Mouse (Mus musculus) MEL (cell line): ENCODE results near the gene Manf. TPM values are rescaled to one million over a fixed set of nuclear protein-coding genes. Genes with fewer than 3 reads are reported as not detected.
A peak's percentile ranks its signal among the peaks of the same experiment; 100 is the strongest.

Experiments used
- DNase-seq: peaks from one replicate; pipeline ENCODE4 v3.0.0; 2011; ENCODE audit warnings: low read depth, low spot score
- H3K27ac ChIP-seq: 2 replicates; pipeline ENCODE4 v1.5.1; 2012; ENCODE audit warnings: low read depth, mild to moderate bottlenecking, control low read depth, low read length, moderate library complexity; ENCODE audit not compliant: control insufficient read depth
- H3K27me3 ChIP-seq, 2 experiments: fragments of 150-350 bp in 1 of 2; sonication (generic) in 1 of 2; 2 replicates each; pipeline ENCODE4 v1.6.1; 2012; ENCODE audit warnings: low read length in 2 of 2, mild to moderate bottlenecking in 2 of 2, improper control_type of control experiment in 1 of 2, moderate library complexity in 1 of 2; ENCODE audit not compliant: insufficient read depth in 2 of 2, control insufficient read depth in 1 of 2
- H3K36me3 ChIP-seq, 2 experiments: 2 replicates each; pipeline ENCODE4 v1.6.1; 2012 to 2014; ENCODE audit warnings: low read length in 2 of 2, improper control_type of control experiment in 1 of 2, inconsistent platforms in 1 of 2, mild to moderate bottlenecking in 1 of 2; ENCODE audit not compliant: insufficient read depth in 2 of 2, control insufficient read depth in 1 of 2
- H3K4me1 ChIP-seq, 2 experiments: fragments of 150-350 bp in 1 of 2; sonication (generic) in 1 of 2; 2 replicates each; pipeline ENCODE4 v1.6.1; 2012; ENCODE audit warnings: low read length in 2 of 2, improper control_type of control experiment in 1 of 2, mild to moderate bottlenecking in 1 of 2; ENCODE audit not compliant: insufficient read depth in 2 of 2, control insufficient read depth in 1 of 2
- H3K4me3 ChIP-seq, 2 experiments: fragments of 150-350 bp in 1 of 2; sonication (generic) in 1 of 2; 2 replicates each; pipeline ENCODE4 v1.5.1; 2012; ENCODE audit warnings: low read depth in 2 of 2, low read length in 2 of 2, mild to moderate bottlenecking in 2 of 2, moderate library complexity in 2 of 2, control low read depth in 1 of 2, improper control_type of control experiment in 1 of 2; ENCODE audit not compliant: control insufficient read depth in 1 of 2, insufficient read depth in 1 of 2
- H3K79me2 ChIP-seq: 2 replicates; pipeline ENCODE4 v1.6.1; 2012; ENCODE audit warnings: mild to moderate bottlenecking, low read length, moderate library complexity; ENCODE audit not compliant: control insufficient read depth, poor library complexity, insufficient read depth
- H3K9ac ChIP-seq: 2 replicates; pipeline ENCODE4 v1.6.1; 2012; ENCODE audit warnings: low read depth, mild to moderate bottlenecking, control low read depth, low read length, moderate library complexity; ENCODE audit not compliant: control insufficient read depth, poor library complexity, severe bottlenecking
- H3K9me3 ChIP-seq: fragments of 150-350 bp; sonication (generic); replicated peaks from 2 replicates; pipeline ENCODE4 v1.6.1; 2012; ENCODE audit warnings: mild to moderate bottlenecking, low read length, improper control_type of control experiment, moderate library complexity; ENCODE audit not compliant: insufficient read depth
- BHLHE40 ChIP-seq: IDR thresholded peaks from 2 replicates; pipeline ENCODE4 v1.6.1; 2012; ENCODE audit warnings: low read depth, mild to moderate bottlenecking, inconsistent platforms, low read length, improper control_type of control experiment, borderline replicate concordance
- ELF1 ChIP-seq: IDR thresholded peaks from 2 replicates; pipeline ENCODE4 v1.6.1; 2014; ENCODE audit warnings: low read depth, mild to moderate bottlenecking, inconsistent platforms, low read length, improper control_type of control experiment, moderate library complexity
- EP300 ChIP-seq, 2 experiments: IDR thresholded peaks; 2 replicates each; pipeline ENCODE4 v1.6.1; 2011; ENCODE audit warnings: improper control_type of control experiment in 2 of 2, low read length in 2 of 2, low read depth in 1 of 2, mild to moderate bottlenecking in 1 of 2
- ETS1 ChIP-seq: IDR thresholded peaks from 2 replicates; pipeline ENCODE4 v1.6.1; 2012; ENCODE audit warnings: low read depth, mild to moderate bottlenecking, inconsistent platforms, low read length, improper control_type of control experiment, moderate library complexity
- HCFC1 ChIP-seq: IDR thresholded peaks from 2 replicates; pipeline ENCODE4 v1.6.1; 2012; ENCODE audit warnings: low read depth, mild to moderate bottlenecking, inconsistent platforms, low read length, improper control_type of control experiment, moderate library complexity
- JUND ChIP-seq: IDR thresholded peaks from 2 replicates; pipeline ENCODE4 v1.6.1; 2011; ENCODE audit warnings: low read depth, mild to moderate bottlenecking, improper control_type of control experiment, low read length
- KAT2A ChIP-seq: conservative IDR thresholded peaks from 2 replicates; pipeline ENCODE4 v1.6.1; 2012; ENCODE audit warnings: low read depth, low read length, improper control_type of control experiment, inconsistent platforms
- MAFK ChIP-seq: IDR thresholded peaks from 2 replicates; pipeline ENCODE4 v1.6.1; 2011; ENCODE audit warnings: low read depth, mild to moderate bottlenecking, low read length, improper control_type of control experiment, borderline replicate concordance
- MEF2A ChIP-seq: IDR thresholded peaks from 2 replicates; pipeline ENCODE4 v1.6.1; 2014; ENCODE audit warnings: low read depth, mild to moderate bottlenecking, inconsistent platforms, low read length, improper control_type of control experiment; ENCODE audit not compliant: poor library complexity, insufficient replicate concordance, severe bottlenecking; ENCODE audit errors: extremely low read depth
- MXI1 ChIP-seq: IDR thresholded peaks from 2 replicates; pipeline ENCODE4 v1.6.1; 2011; ENCODE audit warnings: mild to moderate bottlenecking, low read depth, low read length, improper control_type of control experiment
- MYB ChIP-seq: IDR thresholded peaks from 2 replicates; pipeline ENCODE4 v1.6.1; 2011; ENCODE audit warnings: mild to moderate bottlenecking, low read depth, low read length, improper control_type of control experiment
- NELFE ChIP-seq: IDR thresholded peaks from 2 replicates; pipeline ENCODE4 v1.6.1; 2011; ENCODE audit warnings: low read depth, low read length, improper control_type of control experiment
- POLR2A ChIP-seq, 2 experiments: IDR thresholded peaks; 2 replicates each; pipeline ENCODE4 v1.6.1; 2011 to 2012; ENCODE audit warnings: low read length in 2 of 2, mild to moderate bottlenecking in 2 of 2, control low read depth in 1 of 2, improper control_type of control experiment in 1 of 2, low read depth in 1 of 2, moderate library complexity in 1 of 2; ENCODE audit not compliant: control insufficient read depth in 1 of 2, insufficient read depth in 1 of 2, poor library complexity in 1 of 2
- POLR2AphosphoS2 ChIP-seq: IDR thresholded peaks from 2 replicates; pipeline ENCODE4 v1.6.1; 2011; ENCODE audit warnings: low read length, improper control_type of control experiment
- RAD21 ChIP-seq: IDR thresholded peaks from 2 replicates; pipeline ENCODE4 v1.6.1; 2011; ENCODE audit warnings: mild to moderate bottlenecking, low read depth, low read length, improper control_type of control experiment
- SIN3A ChIP-seq: IDR thresholded peaks from 2 replicates; pipeline ENCODE4 v1.6.1; 2012; ENCODE audit warnings: low read length, improper control_type of control experiment, inconsistent platforms
- SMC3 ChIP-seq: IDR thresholded peaks from 2 replicates; pipeline ENCODE4 v1.6.1; 2011; ENCODE audit warnings: low read depth, low read length, improper control_type of control experiment
- TBP ChIP-seq: IDR thresholded peaks from 2 replicates; pipeline ENCODE4 v1.8.0; 2011; ENCODE audit warnings: low read depth, low read length, improper control_type of control experiment
- UBTF ChIP-seq: IDR thresholded peaks from 2 replicates; pipeline ENCODE4 v1.6.1; 2012; ENCODE audit warnings: low read depth, mild to moderate bottlenecking, inconsistent platforms, low read length, improper control_type of control experiment, moderate library complexity, borderline replicate concordance; ENCODE audit not compliant: insufficient read depth
- USF2 ChIP-seq, 2 experiments: IDR thresholded peaks; 2 replicates each; pipeline ENCODE4 v1.6.1; 2011 to 2012; ENCODE audit warnings: improper control_type of control experiment in 2 of 2, low read length in 2 of 2, borderline replicate concordance in 1 of 2, inconsistent platforms in 1 of 2, low read depth in 1 of 2, mild to moderate bottlenecking in 1 of 2; ENCODE audit not compliant: insufficient read depth in 1 of 2
- ZNF384 ChIP-seq: IDR thresholded peaks from 2 replicates; pipeline ENCODE4 v1.6.1; 2012; ENCODE audit warnings: low read depth, mild to moderate bottlenecking, inconsistent platforms, low read length, improper control_type of control experiment
- polyA plus RNA-seq, 2 experiments: library from polyadenylated mRNA; stranded (reverse) in 1 of 2; unstranded in 1 of 2; fragments of >175 nt in 1 of 2; fragments of >200 nt in 1 of 2; gene quantifications; 2 replicates each; pipeline versions ENCODE4 v1.2.1 to v1.2.4; 2012; ENCODE audit warnings: low replicate concordance in 2 of 2, low read depth in 1 of 2; ENCODE audit not compliant: insufficient read length in 2 of 2, insufficient read depth in 1 of 2, missing spikeins in 1 of 2
- total RNA-seq: library from RNA; depleted of rRNA; stranded (reverse); fragments of 300-350 nt; gene quantifications from 2 replicates; pipeline ENCODE4 v1.2.3, GENCODE M21; 2012

The Manf gene
- total and polyA plus RNA-seq, 3 experiments: 289 to 316 TPM; not detected in 1

DNA sequence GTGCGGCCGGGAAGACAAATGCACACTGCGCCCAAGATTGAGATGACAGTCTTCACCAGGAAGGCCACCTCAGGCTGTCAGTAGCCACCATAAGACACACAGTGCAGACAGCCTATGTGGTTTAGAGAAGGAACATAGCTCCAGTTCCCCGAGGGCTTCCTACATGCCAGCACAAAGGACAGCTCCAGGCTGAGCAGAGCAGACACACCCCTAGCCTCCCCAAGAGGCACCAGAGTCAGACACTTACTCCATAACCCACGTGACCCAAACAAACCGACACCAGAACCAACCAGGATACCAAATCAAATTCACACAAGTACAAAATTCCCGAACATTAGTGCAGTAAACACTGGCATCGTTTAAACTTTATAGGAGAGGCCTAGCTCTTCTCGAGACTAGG lies 2.5 kb downstream of the Manf start:
- Histone ChIP-seq H3K27me3 (no peaks in the 10 kb centered on the region), H3K79me2 (peaks cover 53% of the 10 kb centered on the region), H3K27ac (no peak overlapping the region), H3K9me3 (no peaks in the 10 kb centered on the region), H3K4me1 (peaks cover 6 to 40% of the 10 kb centered on the region in 2 experiments), H3K36me3 (peaks cover 3 to 36% of the 10 kb centered on the region in 2 experiments), H3K4me3 (no peak overlapping the region), H3K9ac (no peak overlapping the region)
- peak; percentile 42 for DNase-seq
- no peak for TF ChIP-seq ZNF384
- TF ChIP-seq MXI1: peak; percentile 26; the same call in 1 of the 2 replicates
- 0 out of 4 replicates have a peak, but pooled peaks of 1 of the 2 experiments have one; percentile 16 for TF ChIP-seq POLR2A (IDR thresholded peaks at IDR 0.05; ENCODE audit: control insufficient read depth in 1 of 2, insufficient read depth in 1 of 2, low read depth in 1 of 2, low read length in 2 of 2, poor library complexity in 1 of 2)
- TF ChIP-seq SIN3A: peak; percentile 68
- no peak for TF ChIP-seq KAT2A

DNA sequence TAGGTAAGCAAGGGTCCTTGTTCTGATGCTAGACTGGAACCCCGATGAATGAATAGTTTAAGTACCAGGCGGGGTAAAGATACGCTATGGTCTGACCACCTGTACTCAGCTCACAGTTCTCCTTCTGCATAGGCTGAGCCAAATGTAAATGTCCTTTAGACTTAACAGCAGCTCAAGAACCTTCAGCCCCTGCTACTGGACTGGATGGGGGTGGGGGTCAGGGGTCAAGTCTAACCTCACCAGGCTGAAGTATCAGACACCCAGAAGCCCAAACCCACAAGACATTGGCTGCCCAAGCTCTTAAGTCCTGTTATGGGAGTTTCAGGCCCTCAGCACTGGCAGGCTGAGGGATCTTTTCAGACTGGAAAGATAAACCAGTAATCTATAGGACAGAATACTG lies 3.4 kb downstream of the Manf start:
- Histone ChIP-seq H3K4me3 (no peak overlapping the region), H3K27me3 (no peaks in the 10 kb centered on the region), H3K27ac (no peak overlapping the region), H3K36me3 (peaks cover 3 to 45% of the 10 kb centered on the region in 2 experiments), H3K9me3 (no peaks in the 10 kb centered on the region), H3K9ac (no peak overlapping the region), H3K4me1 (peaks cover 6 to 44% of the 10 kb centered on the region in 2 experiments), H3K79me2 (peaks cover 60% of the 10 kb centered on the region)
- no peak for DNase-seq
- no peak for TF ChIP-seq USF2 (IDR thresholded peaks at IDR 0.05; ENCODE audit: borderline replicate concordance in 1 of 2, insufficient read depth in 1 of 2, low read depth in 1 of 2, low read length in 2 of 2)
- TF ChIP-seq ELF1: no peak
- TF ChIP-seq UBTF: no peak
- no peak for TF ChIP-seq HCFC1
- TF ChIP-seq ETS1: no peak
- TF ChIP-seq NELFE: no peak
- TF ChIP-seq MYB: no peak
- TF ChIP-seq POLR2A (IDR thresholded peaks at IDR 0.05; ENCODE audit: control insufficient read depth in 1 of 2, insufficient read depth in 1 of 2, low read depth in 1 of 2, low read length in 2 of 2, poor library complexity in 1 of 2): no peak
- no peak for TF ChIP-seq POLR2AphosphoS2
- no peak for TF ChIP-seq JUND
- TF ChIP-seq MXI1: no peak
- TF ChIP-seq RAD21: no peak
- TF ChIP-seq SIN3A: no peak
- no peak for TF ChIP-seq TBP
- no peak for TF ChIP-seq MAFK
- no peak for TF ChIP-seq BHLHE40
- TF ChIP-seq MEF2A: no peak
- TF ChIP-seq EP300 (IDR thresholded peaks at IDR 0.05; ENCODE audit: low read depth in 1 of 2, low read length in 2 of 2): no peak
- TF ChIP-seq SMC3: no peak
